Mouse (Mus musculus) erythroblast, embryonic 14.5 days (primary cell): ENCODE results near the gene Fam3b.

ENCODE experiments used
- GATA1 ChIP-seq: IDR thresholded peaks from 2 replicates; pipeline ENCODE4 v1.6.1; 2012; ENCODE audit warnings: low read length, inconsistent platforms, mixed read lengths
- TAL1 ChIP-seq: IDR thresholded peaks from 3 replicates; pipeline ENCODE4 v1.6.1; 2012; ENCODE audit warnings: low read length, inconsistent platforms, mixed read lengths

GRCm38 (mm10) chr16:97510849-97511248, 3.8 kb downstream of the Fam3b start:
- no peak for TF ChIP-seq GATA1
- no peak for TF ChIP-seq TAL1
